Mouse (Mus musculus): ENCODE results near the gene Mcidas.

DNA sequence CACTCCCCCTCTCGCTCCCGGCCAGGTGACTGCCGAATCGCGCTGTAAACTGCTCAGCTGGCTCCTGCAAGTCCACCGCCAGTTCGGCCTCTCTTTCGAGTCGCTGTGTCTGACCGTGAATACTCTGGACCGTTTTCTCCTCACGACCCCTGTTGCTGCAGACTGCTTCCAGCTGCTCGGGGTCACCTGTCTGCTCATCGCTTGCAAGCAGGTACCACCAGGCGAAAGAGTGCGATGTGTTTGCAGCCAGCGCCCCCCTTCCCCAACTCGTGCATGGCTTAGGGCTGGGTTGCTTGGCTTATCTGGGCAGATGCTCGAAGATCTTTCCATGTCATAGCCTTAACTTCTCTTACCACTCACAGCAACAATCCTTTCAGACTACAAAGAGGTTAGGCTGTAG is 4.8 kb upstream of the Mcidas start:
- TF ChIP-seq CTCF (IDR thresholded peaks at IDR 0.05; ENCODE audit: extremely low read depth, insufficient read depth, low read length): no peak
- no peak for TF ChIP-seq POLR2A (IDR thresholded peaks at IDR 0.05; ENCODE audit: extremely low read depth, insufficient read depth, low read length)
